Mouse (Mus musculus): ENCODE measurements around the gene Abcg1.

- TF ChIP-seq POLR2A (IDR thresholded peaks at IDR 0.05; ENCODE audit: low read depth, low read length) = no peak
- no peak for TF ChIP-seq CTCF (IDR thresholded peaks at IDR 0.05; ENCODE audit: extremely low read depth, insufficient read length, insufficient replicate concordance, low read depth, low read length)
Measured at GRCm38 (mm10) chr17:31042751-31043150, 14.7 kb upstream of the Abcg1 start.
